Mouse (Mus musculus) midbrain, embryonic 10.5 days (tissue): Measurements from ENCODE around the gene Mtg1. TPM values are rescaled to one million over a fixed set of nuclear protein-coding genes. Genes with fewer than 3 reads are reported as not detected.

ENCODE experiments used
- DNase-seq: peaks from one replicate; pipeline ENCODE4 v3.0.0-alpha.2; 2017; ENCODE audit warnings: low spot score
- H3K27ac ChIP-seq: fragments of 300-500 bp; sonication (generic); replicated peaks from 2 replicates; pipeline ENCODE4 v1.5.1; 2016; ENCODE audit warnings: mild to moderate bottlenecking
- H3K27me3 ChIP-seq: fragments of 300-500 bp; sonication (generic); 2 replicates; pipeline ENCODE4 v1.6.1; 2016; ENCODE audit warnings: low read depth, mild to moderate bottlenecking; ENCODE audit not compliant: poor library complexity, severe bottlenecking
- H3K36me3 ChIP-seq: fragments of 300-500 bp; sonication (generic); 2 replicates; pipeline ENCODE4 v1.6.1; 2016; ENCODE audit warnings: mild to moderate bottlenecking, moderate library complexity
- H3K4me1 ChIP-seq: fragments of 300-500 bp; sonication (generic); 2 replicates; pipeline ENCODE4 v1.6.1; 2016
- H3K4me3 ChIP-seq: fragments of 300-500 bp; sonication (generic); 2 replicates; pipeline ENCODE4 v1.5.1; 2016; ENCODE audit warnings: mild to moderate bottlenecking, moderate library complexity
- H3K9me3 ChIP-seq: fragments of 300-500 bp; sonication (generic); replicated peaks from 2 replicates; pipeline ENCODE4 v1.6.1; 2016; ENCODE audit warnings: mild to moderate bottlenecking
- WGBS: fragments of 180-500 bp; shearing (Covaris S2); methylation state at CpG from one replicate; pipeline ENCODE4 v1.1.7; 2016; 5-methylcytosine and 5-hydroxymethylcytosine counted together
- polyA plus RNA-seq: library from polyadenylated mRNA; unstranded; fragments of >200 nt; fragmentation: Nextera tagmentation; extraction: Ambion mirVana; gene quantifications from 2 replicates; pipeline ENCODE4 v1.2.1, GENCODE M21; 2016

Mtg1 gene
- polyA plus RNA-seq, 1 experiment from 2014 or later = 32.6 TPM

DNA sequence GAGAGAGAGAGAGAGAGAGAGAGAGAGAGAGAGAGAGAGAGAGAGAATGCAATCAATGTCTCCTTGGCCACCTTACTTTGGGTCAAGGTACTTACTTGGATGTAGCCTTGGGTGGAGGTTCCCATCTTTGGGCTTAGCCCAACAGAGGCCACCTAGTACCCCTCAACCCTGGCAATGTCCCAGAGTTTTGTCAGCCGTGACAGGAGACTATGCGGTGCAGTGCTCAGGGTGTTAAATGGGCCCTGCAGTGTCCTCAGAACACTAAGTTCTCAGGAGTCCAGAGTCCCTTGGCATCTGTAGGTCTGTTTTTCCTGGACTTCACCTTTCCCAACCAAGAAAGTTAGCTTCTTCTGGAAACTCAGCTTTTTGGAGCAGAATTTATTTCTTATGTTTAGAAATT lies 41.8 kb downstream of the Mtg1 start:
- WGBS = 95% methylated on average over 2 of the region's 2 CpGs
- H3K4me3 ChIP-seq = no peak overlapping the region
- no peak overlapping the region for H3K27ac ChIP-seq
- no peaks in the 10 kb centered on the region for H3K9me3 ChIP-seq
- H3K4me1 ChIP-seq = no peaks in the 10 kb centered on the region
- no peaks in the 10 kb centered on the region for H3K36me3 ChIP-seq
- H3K27me3 ChIP-seq = no peaks in the 10 kb centered on the region
- no peak for DNase-seq

GRCm38 (mm10) chr7:140180692-140181091 lies 43.3 kb downstream of the Mtg1 start:
- Histone ChIP-seq H3K4me1 (no peaks in the 10 kb centered on the region), H3K4me3 (no peak overlapping the region), H3K36me3 (no peaks in the 10 kb centered on the region), H3K9me3 (no peaks in the 10 kb centered on the region), H3K27me3 (no peaks in the 10 kb centered on the region), H3K27ac (no peak overlapping the region)
- 94% methylated on average over 2 of the region's 2 CpGs for WGBS
- DNase-seq = no peak

DNA sequence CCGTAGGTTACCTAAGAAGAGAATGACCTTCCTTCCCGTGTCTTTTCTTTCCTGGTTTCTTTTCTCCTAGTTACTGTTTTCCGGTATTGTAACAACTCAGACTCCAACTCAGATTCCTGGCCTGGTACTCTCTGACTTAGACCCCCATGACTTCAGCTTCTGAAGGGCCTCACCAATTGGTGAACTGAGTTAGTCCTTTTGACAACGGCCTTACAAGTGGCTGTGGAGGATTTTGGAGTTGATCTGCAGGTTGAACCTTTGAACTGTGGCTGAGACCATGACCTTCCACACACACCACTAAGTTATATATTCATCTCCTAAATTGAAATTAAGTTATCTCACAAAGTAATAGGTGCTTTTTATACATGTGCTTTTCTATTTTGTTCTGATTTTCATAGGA lies 46.8 kb downstream of the Mtg1 start:
- Histone ChIP-seq H3K9me3 (no peaks in the 10 kb centered on the region), H3K36me3 (no peaks in the 10 kb centered on the region), H3K27ac (no peak overlapping the region), H3K27me3 (no peaks in the 10 kb centered on the region), H3K4me1 (no peaks in the 10 kb centered on the region), H3K4me3 (no peak overlapping the region)
- no peak for DNase-seq
- WGBS = 88% methylated on average over 4 of the region's 4 CpGs

- no peak for DNase-seq
- no peaks in the 10 kb centered on the region for H3K36me3 ChIP-seq
- 70% methylated on average over 18 of the region's 18 CpGs for WGBS
- no peaks in the 10 kb centered on the region for H3K4me1 ChIP-seq
- H3K27ac ChIP-seq = no peak overlapping the region
- H3K27me3 ChIP-seq = no peaks in the 10 kb centered on the region
- no peaks in the 10 kb centered on the region for H3K9me3 ChIP-seq
- H3K4me3 ChIP-seq = no peak overlapping the region
These were observed 49.6 kb downstream of the Mtg1 start for GRCm38 (mm10) chr7:140186646-140187620.

DNA sequence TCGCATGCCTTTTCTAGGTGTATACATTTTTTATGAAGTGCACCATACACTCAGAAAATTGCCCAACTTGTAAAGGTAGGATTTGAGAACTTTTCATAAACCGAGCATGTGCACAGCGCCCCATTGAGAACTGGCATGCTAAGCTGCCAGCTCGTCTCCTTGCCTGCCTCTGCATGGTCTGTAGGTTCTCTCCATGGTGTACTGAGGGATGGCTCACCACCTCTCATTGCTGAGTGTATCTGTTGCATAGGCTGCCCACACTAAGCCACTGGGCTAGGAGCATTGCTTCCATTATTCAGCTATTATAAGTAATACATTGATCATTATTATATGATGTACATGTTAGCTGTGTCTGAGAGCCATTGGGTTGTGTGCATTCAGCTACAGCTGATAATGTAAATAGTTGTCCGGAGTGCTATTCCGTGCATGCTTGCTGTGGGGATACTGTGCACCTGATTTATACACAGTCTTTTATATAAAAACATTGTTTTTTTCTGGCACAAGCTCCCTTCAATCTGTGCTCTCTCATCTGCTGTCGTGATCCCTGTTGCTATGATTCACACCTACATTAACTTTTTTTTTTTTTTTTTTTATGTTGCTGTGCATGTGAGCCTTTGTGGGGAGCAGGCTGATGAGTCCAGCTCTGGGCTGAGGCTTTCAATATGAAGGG lies 50.5 kb downstream of the Mtg1 start:
- 83% methylated on average over 7 of the region's 7 CpGs for WGBS
- Histone ChIP-seq H3K27ac (no peak overlapping the region), H3K27me3 (no peaks in the 10 kb centered on the region), H3K36me3 (no peaks in the 10 kb centered on the region), H3K4me3 (no peak overlapping the region), H3K4me1 (no peaks in the 10 kb centered on the region), H3K9me3 (no peaks in the 10 kb centered on the region)
- no peak for DNase-seq

DNA sequence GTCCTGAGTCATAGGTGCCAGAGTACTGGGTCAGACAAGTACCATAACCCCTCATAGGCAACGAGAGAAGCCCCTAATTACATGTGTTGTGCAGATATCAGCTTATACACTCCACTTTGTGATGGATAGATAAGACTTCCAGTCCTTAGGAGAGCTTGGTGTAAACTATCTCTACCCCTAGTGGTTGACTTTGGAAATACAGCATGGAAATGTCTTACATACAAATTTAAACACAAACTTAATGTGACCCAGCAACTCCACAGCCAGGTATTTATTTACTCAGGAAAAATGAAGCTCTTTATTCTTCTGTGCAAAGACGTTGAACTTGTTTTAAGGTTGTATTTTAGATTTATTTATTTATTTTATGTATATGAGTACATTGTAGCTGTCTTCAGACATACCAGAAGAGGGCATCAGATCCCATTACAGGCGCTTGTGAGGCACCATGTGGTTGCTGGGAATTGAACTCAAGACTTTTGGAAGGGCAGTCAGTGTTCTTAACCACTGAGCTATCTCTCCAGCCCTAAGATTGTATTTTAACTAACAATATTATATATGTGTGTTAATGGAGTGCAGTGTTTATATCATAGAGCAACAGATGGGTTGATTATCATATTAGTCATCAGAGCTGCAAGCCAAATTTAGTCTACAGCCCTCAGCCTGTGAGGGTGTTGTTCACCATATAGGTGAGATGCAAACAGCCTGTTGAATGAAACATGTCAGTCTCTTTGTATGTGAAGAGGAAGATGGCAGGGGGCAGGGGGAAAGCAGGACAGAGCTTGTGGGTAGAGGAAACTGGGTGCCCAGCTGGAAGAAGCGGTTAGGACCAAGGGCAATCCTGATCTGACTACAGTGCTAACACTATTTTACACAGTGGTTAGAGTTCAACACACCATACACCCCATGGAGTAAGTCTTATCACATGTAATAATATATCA lies 51.3 kb downstream of the Mtg1 start:
- Histone ChIP-seq H3K4me1 (no peaks in the 10 kb centered on the region), H3K27ac (no peak overlapping the region), H3K9me3 (no peaks in the 10 kb centered on the region), H3K27me3 (no peaks in the 10 kb centered on the region), H3K36me3 (no peaks in the 10 kb centered on the region), H3K4me3 (no peak overlapping the region)
- WGBS = 61% methylated on average over 4 of the region's 4 CpGs
- DNase-seq = no peak

- 93% methylated on average over 1 of the region's 1 CpGs for WGBS
- H3K4me3 ChIP-seq = no peak overlapping the region
These were observed 53.1 kb downstream of the Mtg1 start for GRCm38 (mm10) chr7:140190435-140190834.

DNA sequence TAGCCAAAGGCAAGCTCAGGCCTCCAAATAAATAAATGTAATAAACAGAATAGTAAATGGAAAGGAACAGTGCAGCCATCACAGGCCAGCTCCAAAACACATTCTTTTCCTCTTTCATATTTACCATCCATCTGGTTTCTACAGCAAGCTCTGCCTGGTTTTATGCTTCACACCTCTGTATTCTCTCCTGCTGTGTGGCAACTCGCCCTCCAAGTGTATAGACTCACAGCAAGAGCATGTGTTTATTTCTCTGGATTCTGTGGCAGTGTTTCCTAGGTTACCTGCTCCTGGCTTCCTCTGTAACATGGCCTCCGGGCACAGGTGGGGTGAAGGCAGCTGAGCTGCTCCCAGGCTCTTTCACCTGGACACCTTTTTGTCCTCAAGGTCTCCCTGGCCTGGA lies 55.1 kb downstream of the Mtg1 start:
- 67% methylated on average over 2 of the region's 2 CpGs for WGBS
- no peak overlapping the region for H3K27ac ChIP-seq

More at GRCm38 (mm10) chr7:140190435-140190834, 53.1 kb downstream of the Mtg1 start:
- no peak for DNase-seq
- H3K9me3 ChIP-seq = no peaks in the 10 kb centered on the region
- H3K27me3 ChIP-seq = no peaks in the 10 kb centered on the region
- H3K36me3 ChIP-seq = no peaks in the 10 kb centered on the region
- H3K4me1 ChIP-seq = no peaks in the 10 kb centered on the region
- no peak overlapping the region for H3K27ac ChIP-seq

DNA sequence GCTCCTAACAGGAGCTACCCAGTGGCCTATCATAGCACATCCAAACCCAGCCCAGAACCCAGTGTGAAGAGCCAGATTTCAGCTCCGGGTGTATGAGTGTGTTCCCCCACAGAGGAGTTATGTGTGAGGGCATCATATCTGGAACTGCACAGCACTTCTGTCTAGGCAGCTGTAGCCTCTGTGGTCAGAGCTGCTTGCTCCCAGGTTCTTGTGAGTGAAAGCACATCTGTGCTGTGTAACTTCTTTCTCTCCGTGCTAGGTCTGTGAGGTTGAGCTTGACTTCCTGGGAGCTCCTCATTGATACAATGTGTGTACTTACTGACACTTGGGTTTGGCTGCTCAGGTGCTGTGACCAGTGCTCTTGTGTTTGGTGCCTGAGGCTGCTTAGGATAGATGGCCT lies 55.5 kb downstream of the Mtg1 start:
- WGBS = 88% methylated on average over 2 of the region's 2 CpGs
- Histone ChIP-seq H3K4me1 (no peaks in the 10 kb centered on the region), H3K4me3 (no peak overlapping the region), H3K36me3 (no peaks in the 10 kb centered on the region), H3K27me3 (no peaks in the 10 kb centered on the region), H3K9me3 (no peaks in the 10 kb centered on the region), H3K27ac (no peak overlapping the region)
- DNase-seq = no peak

More for the DNA sequence above, 55.1 kb downstream of the Mtg1 start:
- no peaks in the 10 kb centered on the region for H3K27me3 ChIP-seq
- H3K9me3 ChIP-seq = no peaks in the 10 kb centered on the region
- DNase-seq = no peak
- H3K4me3 ChIP-seq = no peak overlapping the region
- H3K36me3 ChIP-seq = no peaks in the 10 kb centered on the region
- no peaks in the 10 kb centered on the region for H3K4me1 ChIP-seq

- DNase-seq = no peak
- WGBS = 91% methylated on average over 4 of the region's 4 CpGs
- Histone ChIP-seq H3K27me3 (no peaks in the 10 kb centered on the region), H3K9me3 (no peaks in the 10 kb centered on the region), H3K4me3 (no peak overlapping the region), H3K4me1 (no peaks in the 10 kb centered on the region), H3K36me3 (no peaks in the 10 kb centered on the region), H3K27ac (no peak overlapping the region)
These were observed 56.7 kb downstream of the Mtg1 start for GRCm38 (mm10) chr7:140194031-140194430.

GRCm38 (mm10) chr7:140196002-140196401 lies 58.6 kb downstream of the Mtg1 start:
- no peaks in the 10 kb centered on the region for H3K4me1 ChIP-seq
- no peak overlapping the region for H3K27ac ChIP-seq
- DNase-seq = no peak
- no peak overlapping the region for H3K4me3 ChIP-seq
- no peaks in the 10 kb centered on the region for H3K36me3 ChIP-seq
- no peaks in the 10 kb centered on the region for H3K27me3 ChIP-seq
- no peaks in the 10 kb centered on the region for H3K9me3 ChIP-seq
- 90% methylated on average over 8 of the region's 8 CpGs for WGBS
